Mouse (Mus musculus) duodenum, adult 2 months (tissue): ENCODE data around the gene Vwa3a. TPM values are rescaled to one million over a fixed set of nuclear protein-coding genes. Genes with fewer than 3 reads are reported as not detected.

Experiments used
- polyA plus RNA-seq: library from polyadenylated mRNA; depleted of rRNA; stranded (reverse); fragments of >200 nt; gene quantifications from 2 replicates; pipeline ENCODE4 v1.2.3, GENCODE M21; 2012; ENCODE audit warnings: low replicate concordance; rRNA removed

Vwa3a gene
- polyA plus RNA-seq, result not detected in 2 replicates

DNA sequence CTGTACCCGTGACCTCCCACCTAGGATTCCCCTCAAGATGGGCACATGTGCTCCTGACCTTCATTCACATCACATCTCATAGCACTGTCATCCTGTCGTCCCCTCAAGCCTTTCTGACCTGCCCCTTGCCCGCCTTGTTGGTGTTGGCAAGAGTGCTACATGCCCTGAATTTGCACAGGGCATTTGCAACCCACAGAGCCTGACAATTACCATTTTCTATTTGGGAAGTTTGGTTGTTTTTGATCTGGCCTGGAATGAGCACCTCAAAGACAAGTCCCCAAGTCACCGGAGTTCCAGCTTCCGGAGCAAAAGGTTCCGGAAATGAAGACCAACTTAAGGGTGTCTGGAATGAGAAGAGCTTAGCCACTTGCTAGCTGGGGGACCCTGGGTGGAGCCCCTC lies at the start of gene Vwa3a:
Gene Vwa3a, plus strand, starts transcription at position 301 of the 400 bp plus-strand sequence.

DNA sequence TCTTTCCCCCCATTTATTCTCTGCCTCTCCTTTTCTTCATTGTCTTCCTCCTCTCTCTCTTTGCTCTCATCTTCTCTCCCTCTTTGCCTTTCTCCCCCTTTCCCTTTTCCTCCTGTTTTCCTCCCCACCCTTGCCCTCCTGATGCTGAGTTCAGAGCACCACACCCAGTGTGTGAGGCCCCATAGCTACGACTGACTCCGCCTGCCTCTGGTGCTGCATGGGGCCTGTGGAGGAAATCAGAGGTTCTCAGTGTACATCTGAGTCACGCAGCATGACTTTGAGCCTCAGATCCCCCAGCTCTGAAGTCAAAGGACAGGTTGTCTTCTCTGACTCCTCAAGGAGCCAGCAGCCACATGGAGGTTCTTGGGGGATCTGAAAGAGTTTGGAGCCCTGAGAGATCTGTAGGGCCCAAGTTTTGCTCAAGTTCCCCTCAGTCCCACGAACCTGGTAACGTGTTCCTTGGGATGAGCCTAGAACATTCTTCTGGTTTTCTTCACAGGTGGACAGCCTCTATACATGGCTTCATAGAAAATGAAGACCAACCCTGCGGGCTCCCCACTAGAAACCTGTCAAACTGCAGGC lies 72.8 kb downstream of the Vwa3a start, which contains the start of gene Gm5737:
Gene Gm5737, plus strand, starts transcription at position 532 of the 582 bp plus-strand sequence.

DNA sequence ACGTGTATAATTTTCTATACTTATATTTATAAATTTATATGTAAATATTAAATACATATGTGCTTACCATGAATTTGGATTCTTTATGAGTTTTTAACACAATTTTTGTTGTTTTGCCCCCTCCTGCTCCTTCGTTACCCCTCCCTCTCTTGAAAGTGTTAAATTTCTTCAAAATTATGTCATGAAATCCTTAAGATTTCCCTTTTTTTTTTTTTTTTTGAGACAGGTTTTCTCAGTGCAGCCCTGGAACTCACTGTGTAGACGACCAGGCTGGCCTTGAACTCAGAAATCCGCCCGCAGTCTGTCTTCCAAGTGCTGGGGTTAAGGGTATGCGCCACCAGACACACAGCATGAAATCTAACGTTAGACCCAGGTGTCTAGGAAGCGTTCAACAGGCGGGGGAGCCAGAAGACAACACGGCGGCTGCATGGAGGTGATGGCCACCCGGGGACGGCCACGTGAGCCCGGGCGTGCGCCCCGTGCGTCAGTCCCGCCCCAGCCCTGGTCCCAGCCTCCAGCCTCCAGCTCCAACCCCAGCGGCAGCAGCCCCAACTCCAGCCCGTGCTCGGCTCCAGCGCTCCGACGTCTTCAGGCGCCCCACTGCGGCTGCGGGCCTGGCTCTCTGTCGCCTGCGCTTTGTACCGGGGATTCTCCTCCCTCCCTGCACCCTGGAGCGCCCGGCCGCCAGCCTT lies 103.4 kb downstream of the Vwa3a start, which contains the start of gene Eef2k:
Gene Eef2k, plus strand, starts transcription at position 487 of the 692 bp plus-strand sequence.

Other genes with a start within 250 kb of the Vwa3a start
- gene Uqcrc2, start 104.1 kb upstream of the Vwa3a start, polyA plus RNA-seq, result 42.8 TPM in 2 replicates
- not detected in 2 replicates for gene Pdzd9, start 69.0 kb upstream of the Vwa3a start, polyA plus RNA-seq
- 4.4 and 9.1 TPM in 2 replicates for gene Mosmo, start 61.7 kb upstream of the Vwa3a start, polyA plus RNA-seq
- gene Gm5737, start 73.0 kb downstream of the Vwa3a start, polyA plus RNA-seq, result not detected in 2 replicates
- 6.8 and 7.6 TPM in 2 replicates for gene Eef2k, start 103.5 kb downstream of the Vwa3a start, polyA plus RNA-seq
- 9.0 and 11.5 TPM in 2 replicates for gene Polr3e, start 178.4 kb downstream of the Vwa3a start, polyA plus RNA-seq
- 83.0 and 83.6 TPM in 2 replicates for gene Cdr2, start 243.0 kb downstream of the Vwa3a start, polyA plus RNA-seq
- gene Mfsd13b, start 243.2 kb downstream of the Vwa3a start, polyA plus RNA-seq, result 0.13 and 1.7 TPM in 2 replicates